Mouse (Mus musculus) ovary, postnatal 14 days (tissue): ENCODE measurements around the gene Pbrm1.
A peak's percentile ranks its signal among the peaks of the same experiment; 100 is the strongest.

ENCODE experiments used
- DNase-seq: peaks from one replicate; pipeline ENCODE4 v3.0.0; 2022; ENCODE audit warnings: low spot score

Gene Pbrm1

GRCm38 (mm10) chr14:31079313-31080028, 60.5 kb downstream of the Pbrm1 start:
- no peak for DNase-seq

GRCm38 (mm10) chr14:31081147-31081546, 62.2 kb downstream of the Pbrm1 start:
- no peak for DNase-seq

GRCm38 (mm10) chr14:31087433-31087832, 68.5 kb downstream of the Pbrm1 start:
- DNase-seq: no peak

GRCm38 (mm10) chr14:31088515-31088914, 69.6 kb downstream of the Pbrm1 start:
- DNase-seq: no peak

GRCm38 (mm10) chr14:31089918-31090317, 71.0 kb downstream of the Pbrm1 start:
- DNase-seq: no peak

- no peak for DNase-seq
These were observed 86.2 kb downstream of the Pbrm1 start for GRCm38 (mm10) chr14:31105156-31105555.

- no peak for DNase-seq
These were observed 91.7 kb downstream of the Pbrm1 start for GRCm38 (mm10) chr14:31110613-31111012.

- no peak for DNase-seq
These were observed 93.2 kb downstream of the Pbrm1 start for GRCm38 (mm10) chr14:31112187-31112586.

- no peak for DNase-seq
These were observed 95.1 kb downstream of the Pbrm1 start for GRCm38 (mm10) chr14:31114011-31114410.

GRCm38 (mm10) chr14:31115522-31115921, 96.6 kb downstream of the Pbrm1 start:
- DNase-seq: no peak

GRCm38 (mm10) chr14:31125106-31126075, 106.5 kb downstream of the Pbrm1 start:
- no peak for DNase-seq

- DNase-seq: no peak
These were observed 107.9 kb downstream of the Pbrm1 start for GRCm38 (mm10) chr14:31126826-31127225.

- no peak for DNase-seq
These were observed 109.3 kb downstream of the Pbrm1 start for GRCm38 (mm10) chr14:31128101-31128825.

- DNase-seq: peak; percentile 89
These were observed 109.9 kb downstream of the Pbrm1 start, which contains the start of gene Smim4 for GRCm38 (mm10) chr14:31128826-31129219. Smim4 (minus strand) TSS chr14:31128956.

GRCm38 (mm10) chr14:31129326-31130235, 110.6 kb downstream of the Pbrm1 start:
- DNase-seq: no peak

- peak; percentile 80 for DNase-seq
These were observed 111.6 kb downstream of the Pbrm1 start, which contains the start of gene Nt5dc2 for GRCm38 (mm10) chr14:31130236-31131220. Nt5dc2 (plus strand) TSS chr14:31131053.

- DNase-seq: no peak
These were observed 112.4 kb downstream of the Pbrm1 start for GRCm38 (mm10) chr14:31131272-31131821.

GRCm38 (mm10) chr14:31132031-31132430, 113.1 kb downstream of the Pbrm1 start:
- DNase-seq: no peak

GRCm38 (mm10) chr14:31132491-31132975, 113.6 kb downstream of the Pbrm1 start:
- no peak for DNase-seq
